Mouse (Mus musculus) midbrain, embryonic 14.5 days (tissue): ENCODE data around the gene Evi5. TPM values are rescaled to one million over a fixed set of nuclear protein-coding genes. Genes with fewer than 3 reads are reported as not detected.

ENCODE experiments used
- ATAC-seq: fragments of 200-750 bp; cut with Nextera tagmentation; 2 replicates; pipeline ENCODE4 v1.8.0; 2017; ENCODE audit warnings: moderate number of reproducible peaks, moderate library complexity; ENCODE audit not compliant: low FRiP score, low TSS enrichment
- DNase-seq: peaks from one replicate; pipeline ENCODE4 v3.0.0-alpha.2; 2015
- H3K27ac ChIP-seq: fragments of 300-500 bp; sonication (generic); replicated peaks from 2 replicates; pipeline ENCODE4 v1.5.1; 2014; ENCODE audit warnings: mild to moderate bottlenecking, low read depth, low read length, moderate library complexity
- H3K27me3 ChIP-seq: fragments of 300-500 bp; sonication (generic); 2 replicates; pipeline ENCODE4 v1.6.1; 2014; ENCODE audit warnings: low read length, control low read depth, mixed read lengths; ENCODE audit not compliant: control insufficient read depth, insufficient read depth
- H3K36me3 ChIP-seq: fragments of 300-500 bp; sonication (generic); 2 replicates; pipeline ENCODE4 v1.6.1; 2014; ENCODE audit warnings: low read length, control low read depth; ENCODE audit not compliant: control insufficient read depth, insufficient read depth
- H3K4me1 ChIP-seq: fragments of 300-500 bp; sonication (generic); 2 replicates; pipeline ENCODE4 v1.6.1; 2014; ENCODE audit warnings: mild to moderate bottlenecking, antibody characterized with exemption, low read length, control low read depth; ENCODE audit not compliant: control insufficient read depth, insufficient read depth
- H3K4me2 ChIP-seq: fragments of 300-500 bp; sonication (generic); 2 replicates; pipeline ENCODE4 v1.6.1; 2014; ENCODE audit warnings: mild to moderate bottlenecking, low read length, moderate library complexity
- H3K4me3 ChIP-seq: fragments of 300-500 bp; sonication (generic); replicated peaks from 2 replicates; pipeline ENCODE4 v1.5.1; 2014; ENCODE audit warnings: low read depth, low read length
- H3K9ac ChIP-seq: fragments of 300-500 bp; sonication (generic); replicated peaks from 2 replicates; pipeline ENCODE4 v1.6.1; 2014; ENCODE audit warnings: mild to moderate bottlenecking, low read length, moderate library complexity
- H3K9me3 ChIP-seq: fragments of 300-500 bp; sonication (generic); 2 replicates; pipeline ENCODE4 v1.6.1; 2016; ENCODE audit warnings: low read length, control low read depth, mixed read lengths; ENCODE audit not compliant: control insufficient read depth
- WGBS: fragments of 180-500 bp; shearing (Covaris S2); extraction: QIAGEN DNeasy Blood & Tissue Kit; methylation state at CpG from one replicate; pipeline ENCODE4 v1.1.7; 2014; 5-methylcytosine and 5-hydroxymethylcytosine counted together
- polyA plus RNA-seq: library from polyadenylated mRNA; unstranded; fragments of >200 nt; fragmentation: Nextera tagmentation; extraction: Ambion mirVana; gene quantifications from 2 replicates; pipeline ENCODE4 v1.2.1, GENCODE M21; 2014

Evi5 gene
- polyA plus RNA-seq, 1 experiment from 2014 or later, result 40.5 TPM

- no peak overlapping the region for H3K9ac ChIP-seq
- WGBS, result 98% methylated on average over 1 of the region's 1 CpGs
Measured at GRCm38 (mm10) chr5:107782360-107782759, 92.5 kb downstream of the Evi5 start.

GRCm38 (mm10) chr5:107778763-107779162 is 96.1 kb downstream of the Evi5 start:
- no peaks in the 10 kb centered on the region for H3K4me1 ChIP-seq
- no peaks in the 10 kb centered on the region for H3K9me3 ChIP-seq
- no peaks in the 10 kb centered on the region for H3K36me3 ChIP-seq
- no peak for DNase-seq
- 93% methylated on average over 3 of the region's 3 CpGs for WGBS
- H3K4me3 ChIP-seq, result no peak overlapping the region
- no peak overlapping the region for H3K9ac ChIP-seq
- ATAC-seq, result no peak
- no peaks in the 10 kb centered on the region for H3K27me3 ChIP-seq
- no peak overlapping the region for H3K4me2 ChIP-seq
- no peak overlapping the region for H3K27ac ChIP-seq

More at GRCm38 (mm10) chr5:107782360-107782759, 92.5 kb downstream of the Evi5 start:
- no peak overlapping the region for H3K4me2 ChIP-seq
- H3K4me1 ChIP-seq, result no peaks in the 10 kb centered on the region
- 0 out of 2 replicates have a peak, but pooled peaks cover 4% of the 10 kb centered on the region for H3K36me3 ChIP-seq
- H3K9me3 ChIP-seq, result no peaks in the 10 kb centered on the region
- no peak for ATAC-seq
- H3K27me3 ChIP-seq, result no peaks in the 10 kb centered on the region
- H3K27ac ChIP-seq, result no peak overlapping the region
- no peak for DNase-seq
- H3K4me3 ChIP-seq, result no peak overlapping the region

- Histone ChIP-seq H3K4me3 (no peak overlapping the region), H3K4me1 (no peaks in the 10 kb centered on the region), H3K9ac (no peak overlapping the region), H3K4me2 (no peak overlapping the region), H3K36me3 (no peaks in the 10 kb centered on the region), H3K27me3 (no peaks in the 10 kb centered on the region), H3K27ac (no peak overlapping the region), H3K9me3 (no peaks in the 10 kb centered on the region)
- 94% methylated on average over 1 of the region's 1 CpGs for WGBS
- no peak for ATAC-seq
- no peak for DNase-seq
Measured at GRCm38 (mm10) chr5:107777545-107777830, 97.4 kb downstream of the Evi5 start.

- no peaks in the 10 kb centered on the region for H3K4me1 ChIP-seq
- H3K9me3 ChIP-seq, result no peaks in the 10 kb centered on the region
- H3K9ac ChIP-seq, result no peak overlapping the region
- H3K27me3 ChIP-seq, result no peaks in the 10 kb centered on the region
- H3K36me3 ChIP-seq, result peaks cover 3% of the 10 kb centered on the region; the same call in 1 of the 2 replicates
- no peak overlapping the region for H3K4me2 ChIP-seq
- H3K27ac ChIP-seq, result no peak overlapping the region
- no peak overlapping the region for H3K4me3 ChIP-seq
- ATAC-seq (no peak), DNase-seq (no peak)
- 96% methylated on average over 4 of the region's 4 CpGs for WGBS
Measured at GRCm38 (mm10) chr5:107776777-107777544, 97.9 kb downstream of the Evi5 start.

GRCm38 (mm10) chr5:107775875-107776274 is 99.0 kb downstream of the Evi5 start:
- Histone ChIP-seq H3K4me3 (no peak overlapping the region), H3K36me3 (peaks cover 3% of the 10 kb centered on the region; the same call in 1 of the 2 replicates), H3K4me1 (no peaks in the 10 kb centered on the region), H3K27me3 (no peaks in the 10 kb centered on the region), H3K9me3 (no peaks in the 10 kb centered on the region), H3K9ac (no peak overlapping the region), H3K4me2 (no peak overlapping the region), H3K27ac (no peak overlapping the region)
- no peak for ATAC-seq
- DNase-seq, result no peak
- 98% methylated on average over 1 of the region's 1 CpGs for WGBS

GRCm38 (mm10) chr5:107772049-107772448 is 102.9 kb downstream of the Evi5 start:
- peaks cover 3% of the 10 kb centered on the region; the same call in 1 of the 2 replicates for H3K36me3 ChIP-seq

GRCm38 (mm10) chr5:107768224-107768623 is 106.7 kb downstream of the Evi5 start:
- H3K27me3 ChIP-seq, result no peaks in the 10 kb centered on the region
- DNase-seq (no peak), ATAC-seq (no peak)
- no peak overlapping the region for H3K27ac ChIP-seq
- H3K9me3 ChIP-seq, result no peaks in the 10 kb centered on the region
- H3K4me3 ChIP-seq, result no peak overlapping the region
- peaks cover 3% of the 10 kb centered on the region; the same call in 1 of the 2 replicates for H3K36me3 ChIP-seq
- no peak overlapping the region for H3K4me2 ChIP-seq
- H3K4me1 ChIP-seq, result no peaks in the 10 kb centered on the region
- 95% methylated on average over 1 of the region's 1 CpGs for WGBS
- H3K9ac ChIP-seq, result no peak overlapping the region

More at GRCm38 (mm10) chr5:107772049-107772448, 102.9 kb downstream of the Evi5 start:
- Histone ChIP-seq H3K9me3 (no peaks in the 10 kb centered on the region), H3K4me1 (no peaks in the 10 kb centered on the region), H3K9ac (no peak overlapping the region), H3K4me3 (no peak overlapping the region), H3K4me2 (no peak overlapping the region), H3K27me3 (no peaks in the 10 kb centered on the region), H3K27ac (no peak overlapping the region)
- 92% methylated on average over 5 of the region's 5 CpGs for WGBS
- no peak for ATAC-seq
- DNase-seq, result no peak

- ATAC-seq, result no peak
- no peaks in the 10 kb centered on the region for H3K27me3 ChIP-seq
Measured at GRCm38 (mm10) chr5:107765946-107766345, 109.0 kb downstream of the Evi5 start.

GRCm38 (mm10) chr5:107764486-107764885 is 110.4 kb downstream of the Evi5 start:
- H3K4me3 ChIP-seq, result no peak overlapping the region
- H3K36me3 ChIP-seq, result no peaks in the 10 kb centered on the region
- no peak overlapping the region for H3K27ac ChIP-seq
- no peak overlapping the region for H3K9ac ChIP-seq
- WGBS, result 83% methylated on average over 1 of the region's 1 CpGs
- H3K4me1 ChIP-seq, result no peaks in the 10 kb centered on the region
- H3K4me2 ChIP-seq, result no peak overlapping the region
- no peaks in the 10 kb centered on the region for H3K9me3 ChIP-seq
- ATAC-seq (no peak), DNase-seq (no peak)
- H3K27me3 ChIP-seq, result no peaks in the 10 kb centered on the region

More at GRCm38 (mm10) chr5:107765946-107766345, 109.0 kb downstream of the Evi5 start:
- Histone ChIP-seq H3K9me3 (no peaks in the 10 kb centered on the region), H3K27ac (no peak overlapping the region), H3K36me3 (no peaks in the 10 kb centered on the region), H3K4me1 (no peaks in the 10 kb centered on the region), H3K4me2 (no peak overlapping the region), H3K4me3 (no peak overlapping the region), H3K9ac (no peak overlapping the region)
- 94% methylated on average over 4 of the region's 4 CpGs for WGBS
- DNase-seq, result no peak
